Mouse (Mus musculus): ENCODE measurements at regions not wholly inside any gene's neighbourhood (a gene's known extent, or its start where the extent isn't known, plus 50 kb on each side); places are given as distances from the start of the nearest gene placed in this dataset.

GRCm38 (mm10) chrX:166645713-166646112 is 60.2 kb upstream of the Egfl6 start:
- no peak overlapping the region; the same call in 1 of the 2 replicates for H3K4me2 ChIP-seq (replicated peaks)
- no peaks in the 10 kb centered on the region for H3K9me3 ChIP-seq
- 54% methylated on average over 7 of the region's 7 CpGs for WGBS
- H3K4me3 ChIP-seq (replicated peaks): no peak overlapping the region
- H3K27me3 ChIP-seq (replicated peaks): no peaks in the 10 kb centered on the region
- H3K36me3 ChIP-seq: no peaks in the 10 kb centered on the region
- ATAC-seq: no peak
- H3K4me1 ChIP-seq (replicated peaks): no peaks in the 10 kb centered on the region
- H3K27ac ChIP-seq: no peak overlapping the region
- no peak overlapping the region for H3K9ac ChIP-seq

- no peaks in the 10 kb centered on the region for H3K27me3 ChIP-seq (replicated peaks)
- ATAC-seq: no peak
- no peaks in the 10 kb centered on the region for H3K4me1 ChIP-seq (replicated peaks)
- 75% methylated on average over 3 of the region's 3 CpGs for WGBS
- no peak overlapping the region for H3K9ac ChIP-seq
- no peak overlapping the region for H3K27ac ChIP-seq
- no peak overlapping the region for H3K4me2 ChIP-seq (replicated peaks)
- no peak overlapping the region for H3K4me3 ChIP-seq (replicated peaks)
- H3K9me3 ChIP-seq: no peaks in the 10 kb centered on the region
- H3K36me3 ChIP-seq: no peaks in the 10 kb centered on the region
These were observed 55.7 kb upstream of the Egfl6 start for GRCm38 (mm10) chrX:166641256-166641655.

- H3K36me3 ChIP-seq: no peaks in the 10 kb centered on the region
- no peaks in the 10 kb centered on the region for H3K27me3 ChIP-seq (replicated peaks)
- no peak overlapping the region for H3K4me2 ChIP-seq (replicated peaks)
- H3K9ac ChIP-seq: no peak overlapping the region
- no peaks in the 10 kb centered on the region for H3K4me1 ChIP-seq (replicated peaks)
- no peak overlapping the region for H3K27ac ChIP-seq
- 94% methylated on average over 1 of the region's 1 CpGs for WGBS
- H3K9me3 ChIP-seq: no peaks in the 10 kb centered on the region
- ATAC-seq: no peak
- no peak overlapping the region for H3K4me3 ChIP-seq (replicated peaks)
These were observed 54.7 kb upstream of the Egfl6 start for GRCm38 (mm10) chrX:166640258-166640657.

Measured in intestine, embryonic 15.5 days (tissue).